21 mouse cellular contexts compared by ENCODE assay signal in genomic region chr13:93978703-93979495, GRCm38 (mm10).
DNase-seq lines count a peak whose midpoint lies in the region; ATAC-seq and TF ChIP-seq lines count a peak whose summit lies in the region.
"Had no signal": no experiment of that assay in that cellular context is flagged by ENCODE, and none has a peak within 500 bp of the region (broad histone marks: within the 10 kb centered on the region; RNA-seq: fewer than 3 reads in every experiment).

No protein-coding gene starts in this region.

- no peaks in the 10 kb centered on the region for H3K27me3 ChIP-seq in kidney, embryonic 16.5 days (ENCODE audit: insufficient read depth, low read length)
- H3K27me3 ChIP-seq in midbrain, postnatal 0 days (ENCODE audit: insufficient read depth, low read length), result no peaks in the 10 kb centered on the region
- H3K27me3 ChIP-seq: embryonic facial prominence, embryonic 12.5 days; hindbrain, embryonic 13.5 days; intestine, embryonic 15.5 days; neural tube, embryonic 12.5 days had no signal

- peak; percentile 48 for DNase-seq in adrenal gland, postnatal 14 days
- DNase-seq in adrenal gland, postnatal 25 days, result no peak
- DNase-seq in kidney, postnatal 14 days, result peak; percentile 20
- no peak for DNase-seq in MN1 (ENCODE audit: low spot score)
- no peak for DNase-seq in midbrain, postnatal 0 days (ENCODE audit: low spot score)
- DNase-seq: cerebellum, adult 11 months; gastrocnemius, postnatal 14 days; heart, postnatal 10 days; spleen, adult 18-20 months; thymus, adult 18-20 months had no signal

- 68% methylated on average over 12 of the region's 12 CpGs for WGBS in kidney, embryonic 16.5 days
- 70% methylated on average over 12 of the region's 12 CpGs for WGBS in midbrain, postnatal 0 days

- no peak for TF ChIP-seq CTCF in embryonic fibroblast, embryonic 13.5 days (IDR thresholded peaks at IDR 0.05; ENCODE audit: borderline replicate concordance, insufficient read depth, low read length)
- TF ChIP-seq CTCF in midbrain, postnatal 0 days (IDR thresholded peaks at IDR 0.05), result no peak

- no peak for ATAC-seq in kidney, embryonic 16.5 days (ENCODE audit: low FRiP score, low TSS enrichment)
- peak; percentile 60; the same call in 1 of the 2 replicates for ATAC-seq in neutrophil, adult 5-6 weeks (ENCODE audit: extremely low read depth, insufficient number of reproducible peaks, low FRiP score, poor library complexity, severe bottlenecking)
- ATAC-seq in midbrain, postnatal 0 days (ENCODE audit: low FRiP score), result no peak
- ATAC-seq: intestine, embryonic 15.5 days; lung, postnatal 0 days had no signal

- H3K4me1 ChIP-seq in kidney, embryonic 16.5 days (ENCODE audit: insufficient read depth, low read length), result no peaks in the 10 kb centered on the region
- peaks cover 15% of the 10 kb centered on the region for H3K4me1 ChIP-seq in embryonic fibroblast, embryonic 13.5 days (ENCODE audit: control insufficient read depth, insufficient read depth, low read length)
- no peaks in the 10 kb centered on the region for H3K4me1 ChIP-seq in midbrain, postnatal 0 days (ENCODE audit: insufficient read depth, low read length)
- H3K4me1 ChIP-seq: hindbrain, embryonic 13.5 days; intestine, embryonic 15.5 days; neural tube, embryonic 12.5 days had no signal

- no peak for TF ChIP-seq POLR2A in embryonic fibroblast, embryonic 13.5 days (IDR thresholded peaks at IDR 0.05; ENCODE audit: low read depth, low read length)

- no peak overlapping the region for H3K4me2 ChIP-seq in kidney, embryonic 16.5 days (replicated peaks; ENCODE audit: low read depth, low read length)
- no peak overlapping the region for H3K4me2 ChIP-seq in midbrain, postnatal 0 days (ENCODE audit: low read depth, low read length, poor library complexity, severe bottlenecking)
- H3K4me2 ChIP-seq: embryonic facial prominence, embryonic 12.5 days; hindbrain, embryonic 13.5 days; intestine, embryonic 15.5 days; neural tube, embryonic 12.5 days had no signal

- H3K9ac ChIP-seq in kidney, embryonic 16.5 days (replicated peaks; ENCODE audit: low read length), result no peak overlapping the region
- no peak overlapping the region for H3K9ac ChIP-seq in midbrain, postnatal 0 days (replicated peaks; ENCODE audit: low read length, poor library complexity, severe bottlenecking)
- H3K9ac ChIP-seq: embryonic facial prominence, embryonic 12.5 days; hindbrain, embryonic 13.5 days; intestine, embryonic 15.5 days; liver, embryonic 14.5 days; neural tube, embryonic 12.5 days had no signal

- H3K4me3 ChIP-seq in kidney, embryonic 16.5 days (ENCODE audit: low read length), result no peak overlapping the region
- no peak overlapping the region for H3K4me3 ChIP-seq in embryonic fibroblast, embryonic 13.5 days (ENCODE audit: insufficient read depth, low read length)
- H3K4me3 ChIP-seq in midbrain, postnatal 0 days (ENCODE audit: low read depth, low read length), result no peak overlapping the region
- H3K4me3 ChIP-seq: embryonic facial prominence, embryonic 12.5 days; hindbrain, embryonic 13.5 days; intestine, embryonic 15.5 days; layer of hippocampus, adult 2 months; limb, embryonic 10.5 days; neural tube, embryonic 12.5 days had no signal

- no peaks in the 10 kb centered on the region for H3K36me3 ChIP-seq in kidney, embryonic 16.5 days (ENCODE audit: insufficient read depth, low read length)
- no peaks in the 10 kb centered on the region for H3K36me3 ChIP-seq in midbrain, postnatal 0 days (ENCODE audit: insufficient read depth, low read length)
- H3K36me3 ChIP-seq: embryonic facial prominence, embryonic 12.5 days; hindbrain, embryonic 13.5 days; intestine, embryonic 15.5 days; limb, embryonic 10.5 days; neural tube, embryonic 12.5 days had no signal

- no peaks in the 10 kb centered on the region for H3K9me3 ChIP-seq in kidney, embryonic 16.5 days (ENCODE audit: low read length)
- no peaks in the 10 kb centered on the region for H3K9me3 ChIP-seq in midbrain, postnatal 0 days (ENCODE audit: low read length)
- H3K9me3 ChIP-seq: embryonic facial prominence, embryonic 12.5 days; hindbrain, embryonic 13.5 days; intestine, embryonic 15.5 days; limb, embryonic 10.5 days; neural tube, embryonic 12.5 days had no signal

- H3K27ac ChIP-seq in kidney, embryonic 16.5 days (ENCODE audit: low read length), result no peak overlapping the region
- peak overlapping the region; percentile 32; the same call in 1 of the 2 replicates for H3K27ac ChIP-seq in embryonic fibroblast, embryonic 13.5 days (ENCODE audit: insufficient read depth, low read length)
- H3K27ac ChIP-seq in midbrain, postnatal 0 days (ENCODE audit: low read depth, low read length), result no peak overlapping the region
- H3K27ac ChIP-seq: embryonic facial prominence, embryonic 12.5 days; hindbrain, embryonic 13.5 days; intestine, embryonic 15.5 days; limb, embryonic 10.5 days; liver, embryonic 14.5 days; neural tube, embryonic 12.5 days had no signal

Comparison
In these comparisons a context has a peak if more than half of its experiments do, and no peak if none do; other contexts are left out.
1. DNase-seq: peak in adrenal gland, postnatal 14 days (single experiment) and kidney, postnatal 14 days (single experiment); none in adrenal gland, postnatal 25 days (single experiment), MN1 (single experiment) and midbrain, postnatal 0 days (single experiment).